Mouse (Mus musculus) kidney, postnatal 4 days (tissue): ENCODE results near the gene G530012D18Rik.
"Not testable (repeated sequence)": the region's sequence is repeated elsewhere in the genome, so short reads cannot be mapped to it uniquely, and the experiment has no call there.

Experiments
- DNase-seq, 2 experiments: peaks; one replicate each; pipeline ENCODE4 v3.0.0; 2021; ENCODE audit warnings: mixed read lengths in 2 of 2

The G530012D18Rik gene

GRCm38 (mm10) chr1:85617161-85617560 lies 41.7 kb downstream of the G530012D18Rik start:
- not testable (repeated sequence) for DNase-seq

- DNase-seq, result not testable (repeated sequence)
These were observed 43.2 kb downstream of the G530012D18Rik start for GRCm38 (mm10) chr1:85618689-85619088.
